12 mouse cellular contexts compared by ENCODE assay signal in the genomic region with DNA sequence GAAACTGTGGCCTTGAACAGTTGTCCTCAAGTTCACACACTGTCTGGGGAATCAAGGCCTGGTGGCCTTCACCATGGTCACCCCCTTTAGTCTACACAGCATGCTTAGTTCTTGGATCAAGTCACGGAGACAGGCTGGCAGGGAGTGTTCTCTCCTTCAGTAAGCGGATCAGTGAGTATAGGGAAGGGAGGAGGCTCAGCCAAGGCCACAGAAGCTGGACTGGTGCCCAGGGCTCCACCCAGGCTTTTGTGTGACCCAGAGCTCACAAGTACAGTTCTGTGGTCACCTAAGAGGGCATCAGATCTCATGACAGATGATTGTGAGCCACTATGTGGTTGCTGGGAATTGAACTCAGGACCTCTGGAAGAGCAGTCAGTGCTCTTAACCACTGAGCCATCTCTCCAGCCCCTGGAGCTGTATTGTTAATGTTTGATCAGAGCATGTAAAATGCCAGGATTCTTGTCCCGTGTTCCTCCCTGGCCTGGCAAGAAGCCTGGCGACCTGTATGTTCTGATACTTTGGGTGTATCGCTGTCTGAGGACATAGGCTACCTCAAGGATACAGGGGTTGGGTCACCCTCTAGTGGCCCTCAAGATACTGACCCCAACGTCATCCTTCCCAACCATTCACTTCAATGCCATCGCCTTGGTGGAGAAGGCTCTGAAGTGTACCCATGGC. TPM values are rescaled to one million over a fixed set of nuclear protein-coding genes. Genes with fewer than 3 reads are reported as not detected.
A peak's percentile ranks its signal among the peaks of the same experiment; 100 is the strongest.
DNase-seq lines count a peak whose midpoint lies in the region; ATAC-seq and TF ChIP-seq lines count a peak whose summit lies in the region.
"Had no signal": no experiment of that assay in that cellular context is flagged by ENCODE, and none has a peak within 500 bp of the region (broad histone marks: within the 10 kb centered on the region; RNA-seq: fewer than 3 reads in every experiment).

No protein-coding gene starts in this region.

- H3K27me3 ChIP-seq in liver, adult 2 months (ENCODE audit: control insufficient read depth, insufficient read depth, low read length), result no peaks in the 10 kb centered on the region
- H3K27me3 ChIP-seq in liver, embryonic 12.5 days (replicated peaks), result no peaks in the 10 kb centered on the region
- H3K27me3 ChIP-seq in midbrain, embryonic 14.5 days (ENCODE audit: control insufficient read depth, insufficient read depth, low read length), result no peaks in the 10 kb centered on the region

- H3K9me3 ChIP-seq in liver, embryonic 12.5 days (replicated peaks), result no peaks in the 10 kb centered on the region
- H3K9me3 ChIP-seq in midbrain, embryonic 14.5 days (ENCODE audit: control insufficient read depth, low read length), result no peaks in the 10 kb centered on the region
- H3K9me3 ChIP-seq: forebrain, embryonic 10.5 days; heart, embryonic 15.5 days had no signal

- H3K4me1 ChIP-seq in liver, adult 2 months (ENCODE audit: control insufficient read depth, insufficient read depth, low read length), result peaks cover 23% of the 10 kb centered on the region
- H3K4me1 ChIP-seq in liver, embryonic 12.5 days, result peaks cover 23% of the 10 kb centered on the region
- no peaks in the 10 kb centered on the region for H3K4me1 ChIP-seq in midbrain, embryonic 14.5 days (ENCODE audit: control insufficient read depth, insufficient read depth, low read length)

- peak; percentile 75 for DNase-seq in liver, adult 2 months (ENCODE audit: extremely low read depth, low read depth, low spot score)
- peak; percentile 87 to 89 for DNase-seq in adrenal gland, adult (ENCODE audit: inconsistent age in 2 of 2, low spot score in 1 of 2)
- DNase-seq in kidney, postnatal 14 days, result peak; percentile 57
- peak; percentile 76 for DNase-seq in ovary, postnatal 36 days (ENCODE audit: low spot score)
- DNase-seq in right cerebral cortex, postnatal 25 days, result no peak
- no peak for DNase-seq in cerebellum, postnatal 25 days
- DNase-seq in midbrain, embryonic 14.5 days, result no peak

- no peaks in the 10 kb centered on the region for H3K36me3 ChIP-seq in liver, adult 2 months (ENCODE audit: control insufficient read depth, insufficient read depth, low read length)
- peaks cover 21% of the 10 kb centered on the region for H3K36me3 ChIP-seq in liver, embryonic 12.5 days
- H3K36me3 ChIP-seq in midbrain, embryonic 14.5 days (ENCODE audit: control insufficient read depth, insufficient read depth, low read length), result peaks cover 14% of the 10 kb centered on the region

- WGBS in liver, adult 2 months, result 26% methylated on average over 7 of the region's 7 CpGs
- WGBS in liver, embryonic 12.5 days (ENCODE audit: insufficient replicate concordance), result 65% methylated on average over 7 of the region's 7 CpGs
- WGBS in midbrain, embryonic 14.5 days, result 76% methylated on average over 7 of the region's 7 CpGs

- no peak overlapping the region for H3K4me3 ChIP-seq in liver, adult 2 months (ENCODE audit: insufficient read depth, low read depth, low read length)
- no peak overlapping the region for H3K4me3 ChIP-seq in liver, embryonic 12.5 days
- no peak overlapping the region for H3K4me3 ChIP-seq in midbrain, embryonic 14.5 days (replicated peaks; ENCODE audit: low read depth, low read length)
- H3K4me3 ChIP-seq: forebrain, embryonic 10.5 days; heart, embryonic 15.5 days had no signal

- TF ChIP-seq CTCF in liver, adult 2 months (IDR thresholded peaks at IDR 0.05; ENCODE audit: low read depth, low read length), result no peak

- no peaks in the 10 kb centered on the region for H3K79me2 ChIP-seq in liver, adult 2 months (ENCODE audit: control insufficient read depth, insufficient read depth, low read length)

- ATAC-seq in liver, embryonic 12.5 days, result no peak
- ATAC-seq in midbrain, embryonic 14.5 days (ENCODE audit: low FRiP score, low TSS enrichment), result no peak
- ATAC-seq: midbrain, embryonic 16.5 days had no signal

- H3K27ac ChIP-seq in liver, adult 2 months (replicated peaks; ENCODE audit: insufficient read depth, low read depth, low read length), result 0 out of 2 replicates have a peak overlapping the region, but pooled peaks have one; percentile 8
- H3K27ac ChIP-seq in liver, embryonic 12.5 days, result no peak overlapping the region
- H3K27ac ChIP-seq in midbrain, embryonic 14.5 days (replicated peaks; ENCODE audit: low read depth, low read length), result no peak overlapping the region
- H3K27ac ChIP-seq: forebrain, embryonic 10.5 days; heart, embryonic 15.5 days; liver, embryonic 14.5 days had no signal

- TF ChIP-seq POLR2A in liver, adult 2 months (IDR thresholded peaks at IDR 0.05; ENCODE audit: extremely low read depth, insufficient read depth, low read length), result no peak

- no peak overlapping the region for H3K9ac ChIP-seq in liver, adult 2 months (ENCODE audit: low read depth, low read length)
- H3K9ac ChIP-seq in liver, embryonic 12.5 days, result no peak overlapping the region
- no peak overlapping the region for H3K9ac ChIP-seq in midbrain, embryonic 14.5 days (replicated peaks; ENCODE audit: low read length)
- H3K9ac ChIP-seq: heart, embryonic 15.5 days; liver, embryonic 14.5 days had no signal

- no peak overlapping the region for H3K4me2 ChIP-seq in liver, embryonic 12.5 days
- no peak overlapping the region for H3K4me2 ChIP-seq in midbrain, embryonic 14.5 days (ENCODE audit: low read length)
- H3K4me2 ChIP-seq: heart, embryonic 15.5 days had no signal

RNA-seq across cellular contexts. Expression of a gene that starts 10.7 kb away (rescaled TPM):
- total RNA-seq in liver, adult 2 months (2014; rRNA removed), result 26.0 and 27.9 TPM in 2 replicates
- 17.2 and 22.8 TPM in 2 replicates for polyA plus RNA-seq in liver, adult 2 months (2012; rRNA removed)
- 166 and 184 TPM in 2 replicates for polyA plus RNA-seq in liver, embryonic 12.5 days (2016; fragmentation: Nextera tagmentation; extraction: Ambion mirVana)
- polyA plus RNA-seq in midbrain, embryonic 14.5 days (2014; fragmentation: Nextera tagmentation; extraction: Ambion mirVana), result 76.5 and 81.1 TPM in 2 replicates

RNA-seq across cellular contexts. Expression of a gene that starts 10.7 kb away (rescaled TPM):
- 23.0 and 23.6 TPM in 2 replicates for total RNA-seq in liver, adult 2 months (2014; rRNA removed)
- 22.2 and 22.3 TPM in 2 replicates for polyA plus RNA-seq in liver, adult 2 months (2012; rRNA removed)
- polyA plus RNA-seq in liver, embryonic 12.5 days (2016; fragmentation: Nextera tagmentation; extraction: Ambion mirVana), result 27.1 and 27.8 TPM in 2 replicates
- polyA plus RNA-seq in midbrain, embryonic 14.5 days (2014; fragmentation: Nextera tagmentation; extraction: Ambion mirVana), result 33.5 and 35.2 TPM in 2 replicates

RNA-seq across cellular contexts. Expression of a gene that starts 10.7 kb away (rescaled TPM):
- total RNA-seq in liver, adult 2 months (2014; rRNA removed), result 56.7 and 94.2 TPM in 2 replicates
- 109 and 149 TPM in 2 replicates for polyA plus RNA-seq in liver, adult 2 months (2012; rRNA removed)
- polyA plus RNA-seq in liver, embryonic 12.5 days (2016; fragmentation: Nextera tagmentation; extraction: Ambion mirVana), result 54.7 and 55.1 TPM in 2 replicates
- 83.3 and 97.3 TPM in 2 replicates for polyA plus RNA-seq in midbrain, embryonic 14.5 days (2014; fragmentation: Nextera tagmentation; extraction: Ambion mirVana)

RNA-seq across cellular contexts. Expression of a gene that starts 31.2 kb away (rescaled TPM):
- total RNA-seq in liver, adult 2 months (2014; rRNA removed), result 142 and 183 TPM in 2 replicates
- polyA plus RNA-seq in liver, adult 2 months (2012; rRNA removed), result 144 and 155 TPM in 2 replicates
- 43.4 and 44.0 TPM in 2 replicates for polyA plus RNA-seq in liver, embryonic 12.5 days (2016; fragmentation: Nextera tagmentation; extraction: Ambion mirVana)
- polyA plus RNA-seq in midbrain, embryonic 14.5 days (2014; fragmentation: Nextera tagmentation; extraction: Ambion mirVana), result 55.7 and 64.2 TPM in 2 replicates

RNA-seq across cellular contexts. Expression of a gene that starts 31.2 kb away (rescaled TPM):
- 6.1 and 13.0 TPM in 2 replicates for total RNA-seq in liver, adult 2 months (2014; rRNA removed)
- polyA plus RNA-seq in liver, adult 2 months (2012; rRNA removed), result 37.2 and 42.8 TPM in 2 replicates
- 9.4 and 9.5 TPM in 2 replicates for polyA plus RNA-seq in liver, embryonic 12.5 days (2016; fragmentation: Nextera tagmentation; extraction: Ambion mirVana)
- 10.6 and 11.5 TPM in 2 replicates for polyA plus RNA-seq in midbrain, embryonic 14.5 days (2014; fragmentation: Nextera tagmentation; extraction: Ambion mirVana)

Comparison
In these comparisons a context has a peak if more than half of its experiments do, and no peak if none do; other contexts are left out.
1. DNase-seq: peak in liver, adult 2 months (single experiment), adrenal gland, adult (2 of 2), kidney, postnatal 14 days (single experiment) and ovary, postnatal 36 days (single experiment); none in right cerebral cortex, postnatal 25 days (single experiment), cerebellum, postnatal 25 days (0 of 2) and midbrain, embryonic 14.5 days (single experiment).